Mouse (Mus musculus) gonadal fat pad, adult 2 months (tissue): ENCODE measurements at regions not wholly inside any gene's neighbourhood (a gene's known extent, or its start where the extent isn't known, plus 50 kb on each side); places are given as distances from the start of the nearest gene placed in this dataset.

Experiments
- DNase-seq: peaks from one replicate; pipeline ENCODE4 v3.0.0-alpha.2; 2012; ENCODE audit warnings: low read depth

DNA sequence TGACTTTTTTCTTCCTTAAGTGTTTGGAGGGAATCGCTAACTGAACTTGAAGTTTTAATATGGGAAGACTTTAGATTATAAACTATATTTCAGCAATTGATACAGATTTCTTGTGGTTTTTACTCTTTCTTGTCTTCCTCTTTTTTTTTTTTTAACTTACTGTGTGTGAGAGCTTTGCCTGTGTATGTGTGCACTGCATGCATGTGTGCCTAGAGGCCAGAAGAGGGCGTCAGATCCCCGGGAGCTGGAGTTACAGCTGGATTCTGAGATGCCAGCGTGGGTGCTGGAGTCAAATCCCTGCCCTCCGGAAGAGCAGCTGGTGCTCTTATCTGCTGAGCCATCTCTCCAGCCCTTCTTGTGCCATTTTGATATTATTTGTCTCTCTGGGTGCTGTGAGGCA, 129.6 kb downstream of the Trim33 start:
- no peak for DNase-seq

DNA sequence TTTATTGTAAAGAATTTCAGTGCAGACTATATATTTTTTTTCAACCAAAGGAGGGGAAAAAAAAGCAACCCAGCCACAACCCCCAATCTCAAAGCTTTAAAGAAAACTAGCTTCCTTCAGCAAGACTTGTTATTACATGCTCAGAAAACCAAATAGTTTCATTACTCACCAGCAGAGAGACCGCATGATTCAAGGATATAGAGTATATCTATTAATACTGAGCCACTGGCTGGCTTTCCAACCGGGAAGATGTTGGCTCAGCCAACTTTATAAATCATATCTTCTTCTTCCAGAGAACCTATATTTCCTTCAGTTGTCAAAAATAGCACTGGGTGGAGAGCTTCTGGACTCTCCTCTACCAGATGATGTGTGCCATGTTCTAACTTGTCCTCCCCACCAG, 133.2 kb downstream of the Trim33 start:
- no peak for DNase-seq

DNA sequence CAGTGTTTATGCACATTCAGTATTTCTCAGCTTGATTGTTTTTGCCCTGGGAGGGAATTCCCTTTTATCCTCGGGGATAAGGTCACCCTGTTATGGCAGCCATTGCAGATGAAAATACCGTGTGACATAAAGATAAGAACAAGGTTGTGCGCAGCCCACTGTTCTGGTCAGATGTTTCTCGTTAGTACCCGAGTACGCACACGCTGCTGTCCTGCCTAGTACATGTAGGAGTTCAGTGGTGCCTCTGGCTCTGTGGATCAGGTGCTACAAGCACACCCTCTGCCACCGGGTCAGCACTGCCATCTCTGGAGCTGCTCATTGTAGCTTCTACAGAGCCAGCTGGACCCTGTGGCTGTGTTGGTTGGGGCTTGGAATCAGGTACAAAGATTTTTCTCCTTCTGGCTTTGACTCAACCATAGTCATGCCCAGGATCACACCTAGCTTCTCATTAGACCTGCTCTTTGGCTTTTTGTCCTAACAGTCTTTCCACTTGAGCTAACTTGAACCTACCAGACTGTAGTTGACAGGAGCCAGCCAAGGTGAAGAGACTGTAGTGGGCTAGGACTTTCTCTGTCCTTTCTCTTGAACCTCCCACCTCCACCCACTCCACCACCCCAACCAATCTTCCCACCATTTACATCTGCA, 136.1 kb downstream of the Trim33 start:
- no peak for DNase-seq

GRCm38 (mm10) chr3:103416296-103416695, 137.2 kb downstream of the Trim33 start:
- no peak for DNase-seq

- DNase-seq: no peak
Measured at GRCm38 (mm10) chr3:103417781-103418180, 138.7 kb downstream of the Trim33 start.

DNA sequence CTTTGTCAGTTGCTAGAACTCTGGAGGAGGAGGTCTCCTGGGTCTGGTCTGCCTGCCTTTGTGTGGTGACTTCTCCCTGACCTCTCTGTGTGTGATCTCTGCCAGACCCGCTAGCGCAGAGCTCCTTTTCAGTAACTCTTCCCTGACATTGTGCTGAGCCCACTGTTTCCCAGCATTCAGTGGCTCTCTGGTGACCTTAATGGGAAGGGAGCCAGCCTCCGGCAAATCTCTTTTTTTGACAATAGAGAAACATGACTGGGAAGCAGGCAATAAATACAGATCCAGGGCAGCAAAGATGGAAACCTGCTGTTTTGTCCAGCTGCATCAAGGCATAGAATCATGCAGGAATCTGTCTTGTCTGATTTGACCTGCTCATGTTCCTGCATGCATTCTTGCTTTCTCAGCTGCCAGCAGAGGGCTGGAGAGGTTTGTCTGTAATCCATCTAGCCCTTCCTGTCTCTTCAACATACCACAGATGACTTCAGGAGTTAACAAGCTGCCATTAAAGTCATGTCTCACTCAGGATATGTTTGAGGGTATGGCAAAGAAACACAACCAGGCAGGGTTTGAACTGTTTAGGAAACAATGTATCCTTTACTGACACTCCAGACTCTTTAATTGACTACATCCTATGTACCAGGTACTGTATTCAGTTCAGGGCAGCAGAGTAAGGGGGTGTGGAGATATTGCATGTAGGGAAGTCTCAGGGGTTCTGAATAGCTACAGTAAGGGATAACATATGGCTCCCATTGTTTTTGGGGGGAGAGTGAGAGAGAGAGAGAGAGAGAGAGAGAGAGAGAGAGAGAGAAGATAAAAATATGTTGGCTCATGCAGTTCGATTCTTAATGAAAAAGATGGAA, 140.9 kb downstream of the Trim33 start:
- DNase-seq: no peak

DNA sequence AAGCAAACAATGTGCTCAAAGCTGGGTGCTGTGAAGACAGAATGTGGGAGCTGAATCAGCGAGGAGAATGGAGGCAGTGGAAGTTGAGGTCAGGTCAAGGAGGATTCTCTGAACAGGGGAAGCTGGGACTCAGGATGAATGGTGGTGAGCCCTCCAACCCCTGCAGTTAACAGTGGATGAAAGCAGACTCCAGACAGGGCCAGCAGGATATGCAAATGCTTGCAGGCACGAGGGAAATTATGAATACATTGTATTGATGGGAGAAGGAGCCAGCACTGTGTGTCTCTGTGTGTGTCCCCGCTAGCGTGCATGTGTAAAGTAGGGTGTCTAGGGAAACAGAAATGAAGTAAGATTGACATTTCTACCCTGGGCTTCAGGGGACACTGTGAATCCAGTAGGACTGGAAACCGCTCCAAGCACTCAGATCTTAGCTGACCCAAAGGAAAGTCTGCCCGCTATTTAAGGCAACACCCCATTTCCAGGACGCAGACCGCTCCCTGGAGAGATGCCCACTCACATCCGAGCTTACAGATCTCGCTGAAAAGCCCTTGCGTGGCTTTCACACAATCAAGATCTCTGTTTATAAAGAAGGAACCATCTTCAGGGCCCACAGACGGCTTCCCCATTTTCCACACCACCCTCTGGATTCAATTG, 141.7 kb downstream of the Trim33 start:
- DNase-seq: no peak

GRCm38 (mm10) chr3:103421275-103421621, 142.2 kb downstream of the Trim33 start:
- DNase-seq: no peak

GRCm38 (mm10) chr3:103422806-103423205, 143.7 kb downstream of the Trim33 start:
- no peak for DNase-seq

DNA sequence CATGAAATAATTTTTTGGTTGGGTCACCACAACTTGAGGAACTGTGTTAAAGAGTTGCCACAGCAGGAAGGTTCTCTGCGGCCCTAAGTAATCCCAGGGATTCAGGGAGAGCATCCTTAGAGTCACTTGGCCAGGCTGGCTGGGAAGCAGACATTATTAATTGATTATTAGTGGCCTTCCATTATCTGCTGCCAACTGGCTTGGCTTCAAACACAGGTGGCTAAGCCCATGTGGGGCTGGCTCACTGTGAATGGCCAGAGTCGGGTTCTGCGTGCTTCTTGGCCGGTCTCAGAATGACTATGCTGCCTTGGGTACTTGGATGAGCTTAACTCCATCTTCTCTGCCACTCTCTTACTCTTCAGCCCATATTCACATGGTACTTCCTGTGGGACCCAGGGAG, 144.2 kb downstream of the Trim33 start:
- DNase-seq: no peak

DNA sequence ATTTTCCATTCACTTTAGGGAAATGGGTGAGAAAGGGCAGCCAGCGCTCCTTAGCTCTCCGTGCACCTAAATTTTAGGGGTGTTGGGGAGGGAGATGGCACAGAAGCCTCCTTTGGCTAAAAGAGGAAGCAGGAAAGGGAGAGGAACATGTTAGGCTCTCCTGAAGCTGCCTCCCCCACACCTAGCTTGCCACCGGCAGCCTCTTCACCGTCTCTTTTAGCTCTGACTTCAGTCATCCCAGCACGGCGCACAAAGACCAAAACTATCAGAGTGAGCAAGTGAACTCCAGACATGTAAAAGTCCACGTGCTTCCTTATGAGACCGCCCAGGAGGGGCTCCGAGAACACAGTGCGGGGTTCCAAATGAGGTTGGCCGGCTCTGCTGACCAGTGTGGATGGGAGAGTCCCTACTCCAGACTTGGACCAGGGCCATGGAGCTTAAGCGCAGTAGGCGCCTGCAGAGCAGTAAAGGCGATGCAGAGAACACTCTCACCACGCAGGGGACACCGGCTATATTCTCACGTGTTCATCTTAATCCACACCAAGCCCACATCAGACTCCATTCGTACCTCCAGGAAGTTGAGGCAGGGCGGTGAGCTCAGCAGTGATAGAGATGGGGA, 146.8 kb downstream of the Trim33 start:
- no peak for DNase-seq

- no peak for DNase-seq
Measured at GRCm38 (mm10) chr3:103429227-103429788, 145.7 kb upstream of the Syt6 start.

GRCm38 (mm10) chr3:103430131-103430530, 144.9 kb upstream of the Syt6 start:
- DNase-seq: no peak

DNA sequence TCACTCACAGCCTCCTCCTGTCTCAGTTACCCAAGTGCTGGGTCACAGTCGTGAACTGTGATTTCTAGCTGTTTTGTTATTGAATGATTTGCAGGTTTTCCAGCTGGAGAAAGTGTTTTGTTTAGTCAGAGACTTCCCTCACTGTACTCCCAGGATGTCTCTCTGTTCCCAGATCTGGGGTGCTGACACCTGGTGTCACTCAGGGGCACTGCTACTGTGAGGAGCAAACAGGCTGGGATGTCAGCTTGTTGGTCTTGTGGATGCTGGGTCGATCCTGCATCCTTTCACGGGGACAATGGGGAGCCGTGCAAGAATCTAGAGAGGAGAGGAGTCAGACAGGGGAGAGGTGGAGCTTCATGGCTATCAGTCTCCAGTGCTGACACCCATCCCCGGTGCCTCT, 142.8 kb upstream of the Syt6 start:
- no peak for DNase-seq

DNA sequence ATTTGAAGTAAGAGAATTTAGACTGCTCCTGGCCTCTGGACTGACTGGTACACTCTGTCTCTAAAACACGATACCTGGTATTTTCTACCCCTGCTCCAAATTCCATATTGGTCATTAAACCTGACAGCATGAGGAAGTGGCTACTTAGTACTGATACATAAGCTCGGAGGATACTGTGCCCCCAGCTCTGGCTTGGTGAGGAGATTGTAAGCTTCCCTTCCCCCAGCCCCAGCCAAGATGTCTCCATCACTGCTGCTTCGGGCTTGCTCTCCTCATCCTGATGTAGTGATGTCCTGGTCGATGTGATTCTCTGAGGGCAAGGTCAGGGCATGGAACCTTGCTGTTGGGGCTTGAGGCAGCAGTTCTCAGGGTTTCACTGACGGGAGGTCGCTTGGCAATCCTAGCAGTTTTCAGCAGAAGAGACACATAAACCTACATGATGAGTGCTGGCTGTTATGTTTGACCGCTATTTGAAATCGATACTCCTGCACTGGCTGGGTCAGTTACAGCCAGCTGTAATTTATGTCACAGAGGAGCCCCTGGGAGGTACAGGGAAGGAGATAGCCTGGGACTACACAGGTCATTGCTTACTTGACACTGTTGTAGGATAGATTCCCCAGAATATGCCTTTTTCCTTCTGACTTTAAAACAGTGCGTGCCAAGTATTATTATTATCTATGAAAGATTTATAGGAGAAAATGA, 138.0 kb upstream of the Syt6 start:
- no peak for DNase-seq

- no peak for DNase-seq
Measured at GRCm38 (mm10) chr3:103438791-103439354, 136.2 kb upstream of the Syt6 start.

GRCm38 (mm10) chr3:103443247-103443646, 131.8 kb upstream of the Syt6 start:
- DNase-seq: no peak

DNA sequence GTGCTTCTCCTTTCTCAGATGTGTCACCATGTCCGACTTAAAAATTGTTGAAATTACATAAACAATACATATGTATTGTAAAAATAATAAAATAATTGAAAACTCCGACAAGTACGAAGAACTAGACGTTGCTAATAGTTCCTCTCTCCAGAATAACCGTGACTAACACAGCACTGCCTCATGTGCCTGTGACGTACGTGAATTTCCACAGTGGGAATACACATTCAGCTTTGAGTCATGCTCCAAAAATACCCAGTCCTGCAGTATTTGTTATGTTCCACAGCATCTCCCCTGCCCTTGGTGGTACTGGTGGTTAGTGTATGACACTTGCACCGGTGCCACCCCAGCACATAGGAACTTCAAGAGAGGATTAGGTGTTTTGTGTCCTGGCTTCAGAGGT, 129.2 kb upstream of the Syt6 start:
- no peak for DNase-seq

- no peak for DNase-seq
Measured at GRCm38 (mm10) chr3:103449851-103450250, 125.2 kb upstream of the Syt6 start.

DNA sequence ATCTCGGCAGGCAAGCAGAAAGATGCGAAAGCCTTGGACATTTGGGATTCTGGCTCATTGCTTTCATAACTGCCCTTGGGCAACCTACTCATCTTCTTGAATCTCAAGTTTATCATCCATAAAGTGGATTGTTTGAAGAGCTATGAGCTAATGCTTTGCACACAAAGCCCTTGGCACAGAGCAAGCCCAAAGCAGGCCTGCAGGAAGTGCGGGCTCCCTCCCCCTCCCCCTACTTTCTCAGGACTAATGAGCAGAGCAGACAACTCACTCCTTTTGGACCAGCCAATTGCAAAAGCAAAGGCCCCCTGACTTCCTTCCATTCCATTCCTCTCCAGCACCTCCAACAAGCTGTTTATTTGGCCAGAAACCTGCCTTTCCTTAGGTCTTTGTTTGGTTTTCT, 123.1 kb upstream of the Syt6 start:
- no peak for DNase-seq

GRCm38 (mm10) chr3:103463760-103464159, 111.3 kb upstream of the Syt6 start:
- no peak for DNase-seq
